ENCODE assay signal across 16 mouse cellular contexts in the genomic region with DNA sequence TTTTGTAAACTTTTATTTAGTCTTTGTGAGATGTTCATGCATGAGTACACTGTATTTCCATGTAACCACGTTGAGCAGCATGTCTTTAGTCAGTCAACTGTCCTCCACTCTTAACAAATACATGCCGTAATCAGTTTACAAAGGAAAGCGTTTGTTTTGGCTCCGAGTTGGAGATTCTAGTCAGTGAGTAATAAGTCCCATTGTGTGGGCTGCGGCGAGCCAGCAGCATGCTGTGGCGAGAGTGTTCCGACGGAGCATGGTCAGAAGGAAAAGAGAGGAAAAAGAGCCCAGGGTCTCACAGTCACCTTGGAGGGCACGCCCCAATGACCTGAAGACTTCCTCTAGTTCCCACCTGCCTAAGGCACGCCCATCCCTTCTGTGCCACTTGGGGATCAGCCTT.
DNase-seq lines count a peak whose midpoint lies in the region; ATAC-seq and TF ChIP-seq lines count a peak whose summit lies in the region.
"Had no signal": no experiment of that assay in that cellular context is flagged by ENCODE, and none has a peak within 500 bp of the region (broad histone marks: within the 10 kb centered on the region; RNA-seq: fewer than 3 reads in every experiment).

No protein-coding gene starts in this region.

- no peak overlapping the region for H3K9ac ChIP-seq in heart, postnatal 0 days (replicated peaks; ENCODE audit: low read depth, low read length)
- H3K9ac ChIP-seq in midbrain, embryonic 11.5 days (ENCODE audit: low read length) = no peak overlapping the region
- H3K9ac ChIP-seq in lung, postnatal 0 days (replicated peaks; ENCODE audit: low read depth) = no peak overlapping the region
- H3K9ac ChIP-seq: limb, embryonic 13.5 days; neural tube, embryonic 13.5 days had no signal

- H3K27ac ChIP-seq in heart, postnatal 0 days (ENCODE audit: low read depth) = no peak overlapping the region
- no peak overlapping the region for H3K27ac ChIP-seq in heart, embryonic 10.5 days
- no peak overlapping the region for H3K27ac ChIP-seq in midbrain, embryonic 11.5 days (ENCODE audit: low read depth, low read length)
- H3K27ac ChIP-seq in midbrain, embryonic 10.5 days (replicated peaks) = no peak overlapping the region
- H3K27ac ChIP-seq in lung, postnatal 0 days (ENCODE audit: low read length) = no peak overlapping the region
- H3K27ac ChIP-seq: hindbrain, embryonic 10.5 days; limb, embryonic 13.5 days; neural tube, embryonic 13.5 days had no signal

- no peak for TF ChIP-seq EP300 in heart, postnatal 0 days (IDR thresholded peaks at IDR 0.05; ENCODE audit: low read depth)
- no peak; the same call in 1 of the 2 replicates for TF ChIP-seq EP300 in lung, postnatal 0 days (IDR thresholded peaks at IDR 0.05)

- H3K27me3 ChIP-seq in heart, postnatal 0 days (ENCODE audit: control insufficient read depth, insufficient read depth, low read length) = no peaks in the 10 kb centered on the region
- H3K27me3 ChIP-seq in heart, embryonic 10.5 days (ENCODE audit: insufficient read depth, poor library complexity, severe bottlenecking) = no peaks in the 10 kb centered on the region
- no peaks in the 10 kb centered on the region for H3K27me3 ChIP-seq in midbrain, embryonic 11.5 days (ENCODE audit: control insufficient read depth, insufficient read depth, low read length)
- no peaks in the 10 kb centered on the region for H3K27me3 ChIP-seq in midbrain, embryonic 10.5 days (ENCODE audit: low read depth, poor library complexity, severe bottlenecking)
- no peaks in the 10 kb centered on the region for H3K27me3 ChIP-seq in lung, postnatal 0 days (replicated peaks; ENCODE audit: insufficient read depth, low read length)
- H3K27me3 ChIP-seq: limb, embryonic 13.5 days; neural tube, embryonic 13.5 days had no signal

- H3K4me3 ChIP-seq in heart, postnatal 0 days (ENCODE audit: low read depth, low read length) = no peak overlapping the region
- no peak overlapping the region for H3K4me3 ChIP-seq in heart, embryonic 10.5 days
- H3K4me3 ChIP-seq in midbrain, embryonic 11.5 days (ENCODE audit: low read depth, low read length) = no peak overlapping the region
- H3K4me3 ChIP-seq in midbrain, embryonic 10.5 days = no peak overlapping the region
- no peak overlapping the region for H3K4me3 ChIP-seq in lung, postnatal 0 days (ENCODE audit: low read depth, low read length)
- H3K4me3 ChIP-seq: hindbrain, embryonic 10.5 days; limb, embryonic 13.5 days; neural tube, embryonic 13.5 days had no signal

- ATAC-seq in heart, postnatal 0 days (ENCODE audit: insufficient read depth, low read depth) = no peak
- ATAC-seq in midbrain, embryonic 11.5 days (ENCODE audit: low FRiP score) = 0 out of 2 replicates have a peak, but pooled peaks have one; percentile 42
- peak; percentile 27; the same call in 1 of the 2 replicates for ATAC-seq in lung, postnatal 0 days
- ATAC-seq: CD4-positive, CD25-positive, alpha-beta regulatory T cell, adult 4 months had no signal

- H3K4me2 ChIP-seq in heart, postnatal 0 days (ENCODE audit: low read depth, low read length) = no peak overlapping the region
- no peak overlapping the region for H3K4me2 ChIP-seq in midbrain, embryonic 11.5 days
- no peak overlapping the region for H3K4me2 ChIP-seq in lung, postnatal 0 days (replicated peaks; ENCODE audit: low read depth, low read length)
- H3K4me2 ChIP-seq: limb, embryonic 13.5 days; neural tube, embryonic 13.5 days had no signal

- H3K4me1 ChIP-seq in heart, postnatal 0 days (ENCODE audit: control insufficient read depth, insufficient read depth) = peaks cover 20% of the 10 kb centered on the region; the same call in 1 of the 2 replicates
- H3K4me1 ChIP-seq in heart, embryonic 10.5 days = peaks cover 23% of the 10 kb centered on the region
- H3K4me1 ChIP-seq in midbrain, embryonic 11.5 days (ENCODE audit: control insufficient read depth, insufficient read depth, low read length) = no peaks in the 10 kb centered on the region
- no peaks in the 10 kb centered on the region for H3K4me1 ChIP-seq in midbrain, embryonic 10.5 days
- H3K4me1 ChIP-seq in lung, postnatal 0 days (ENCODE audit: insufficient read depth, low read depth, low read length) = no peaks in the 10 kb centered on the region
- H3K4me1 ChIP-seq: limb, embryonic 13.5 days had no signal

- no peak for TF ChIP-seq CTCF in heart, postnatal 0 days (IDR thresholded peaks at IDR 0.05; ENCODE audit: low read depth)
- TF ChIP-seq CTCF in lung, postnatal 0 days (IDR thresholded peaks at IDR 0.05) = no peak

- DNase-seq in heart, postnatal 0 days (ENCODE audit: low spot score) = peak; percentile 26
- no peak for DNase-seq in heart, embryonic 10.5 days (ENCODE audit: low spot score)
- DNase-seq in midbrain, embryonic 11.5 days (ENCODE audit: low spot score, missing footprints) = no peak
- DNase-seq in midbrain, embryonic 10.5 days (ENCODE audit: low spot score) = no peak
- peak; percentile 64 for DNase-seq in lung, postnatal 0 days (ENCODE audit: low spot score)
- no peak for DNase-seq in cerebellum, adult 18-20 months
- no peak for DNase-seq in gastrocnemius, postnatal 25 days
- DNase-seq: adrenal gland, adult 2 months; cerebellum, adult 8-10 months; embryo, embryonic 11 days; kidney, adult 8-10 months; retina, postnatal 1 day had no signal

- 0 out of 2 replicates have a peak, but pooled peaks cover 7% of the 10 kb centered on the region for H3K36me3 ChIP-seq in heart, postnatal 0 days (replicated peaks; ENCODE audit: control insufficient read depth, insufficient read depth, low read length)
- peaks cover 28% of the 10 kb centered on the region for H3K36me3 ChIP-seq in heart, embryonic 10.5 days
- no peaks in the 10 kb centered on the region; the same call in 1 of the 2 replicates for H3K36me3 ChIP-seq in midbrain, embryonic 11.5 days (ENCODE audit: control insufficient read depth, insufficient read depth, low read length)
- peaks cover 65% of the 10 kb centered on the region for H3K36me3 ChIP-seq in midbrain, embryonic 10.5 days
- H3K36me3 ChIP-seq in lung, postnatal 0 days (ENCODE audit: insufficient read depth, low read length) = no peaks in the 10 kb centered on the region

- 65% methylated on average over 11 of the region's 11 CpGs for WGBS in heart, postnatal 0 days
- WGBS in heart, embryonic 10.5 days = 75% methylated on average over 11 of the region's 11 CpGs
- WGBS in midbrain, embryonic 11.5 days = 71% methylated on average over 11 of the region's 11 CpGs
- 69% methylated on average over 11 of the region's 11 CpGs for WGBS in midbrain, embryonic 10.5 days
- 45% methylated on average over 11 of the region's 11 CpGs for WGBS in lung, postnatal 0 days

- no peaks in the 10 kb centered on the region for H3K9me3 ChIP-seq in heart, postnatal 0 days (replicated peaks; ENCODE audit: control insufficient read depth, low read length)
- no peaks in the 10 kb centered on the region for H3K9me3 ChIP-seq in heart, embryonic 10.5 days
- H3K9me3 ChIP-seq in midbrain, embryonic 11.5 days (ENCODE audit: control insufficient read depth, low read length) = no peaks in the 10 kb centered on the region
- H3K9me3 ChIP-seq in midbrain, embryonic 10.5 days (replicated peaks) = no peaks in the 10 kb centered on the region
- H3K9me3 ChIP-seq in lung, postnatal 0 days (ENCODE audit: low read length) = no peaks in the 10 kb centered on the region
- H3K9me3 ChIP-seq: hindbrain, embryonic 10.5 days; limb, embryonic 13.5 days; neural tube, embryonic 13.5 days had no signal

Comparison
In these comparisons a context has a peak if more than half of its experiments do, and no peak if none do; other contexts are left out.
1. DNase-seq: peak in heart, postnatal 0 days (single experiment) and lung, postnatal 0 days (single experiment); none in heart, embryonic 10.5 days (single experiment), midbrain, embryonic 11.5 days (single experiment), midbrain, embryonic 10.5 days (single experiment), cerebellum, adult 18-20 months (0 of 2) and gastrocnemius, postnatal 25 days (single experiment).